ENCODE assay signal across 25 mouse cellular contexts in genomic region chr7:70870841-70871534, GRCm38 (mm10).
DNase-seq lines count a peak whose midpoint lies in the region; ATAC-seq and TF ChIP-seq lines count a peak whose summit lies in the region.
"Had no signal": no experiment of that assay in that cellular context is flagged by ENCODE, and none has a peak within 500 bp of the region (broad histone marks: within the 10 kb centered on the region; RNA-seq: fewer than 3 reads in every experiment).

No protein-coding gene starts in this region.

- no peak overlapping the region for H3K9ac ChIP-seq in heart, embryonic 12.5 days
- H3K9ac ChIP-seq: embryonic facial prominence, embryonic 15.5 days; hindbrain, embryonic 12.5 days; liver, embryonic 13.5 days; neural tube, embryonic 12.5 days; stomach, embryonic 15.5 days had no signal

- peak; percentile 14 to 21 for DNase-seq in cerebellum, adult 2 months
- no peak for DNase-seq in cerebellum, adult 18-20 months
- no peak for DNase-seq in heart, postnatal 4 days
- DNase-seq in kidney, adult 2 months: peak; percentile 65
- no peak for DNase-seq in kidney, adult 18-20 months
- peak; percentile 9 for DNase-seq in retina, embryonic 14.5 days (ENCODE audit: low spot score)
- DNase-seq in retina, postnatal 1 day: no peak
- DNase-seq: adrenal gland, postnatal 10 days; embryo, embryonic 11 days; gastrocnemius, adult 2 months; liver, embryonic 13.5 days; lung, adult 2 months; midbrain, embryonic 14.5 days; right cerebral cortex, adult 18-20 months; thymus, adult 2 months; thymus, postnatal 4 days had no signal

- no peaks in the 10 kb centered on the region for H3K36me3 ChIP-seq in heart, embryonic 12.5 days
- no peaks in the 10 kb centered on the region for H3K36me3 ChIP-seq in kidney, adult 2 months (ENCODE audit: control insufficient read depth, insufficient read depth, low read length)
- H3K36me3 ChIP-seq: embryonic facial prominence, embryonic 15.5 days; hindbrain, embryonic 12.5 days; liver, embryonic 13.5 days; neural tube, embryonic 12.5 days; stomach, embryonic 15.5 days had no signal

- 50% methylated on average over 10 of the region's 10 CpGs for WGBS in cerebellum, adult 2 months
- 37% methylated on average over 10 of the region's 10 CpGs for WGBS in heart, embryonic 12.5 days
- 61% methylated on average over 10 of the region's 10 CpGs for WGBS in kidney, adult 2 months

- no peaks in the 10 kb centered on the region for H3K9me3 ChIP-seq in heart, embryonic 12.5 days (replicated peaks)
- H3K9me3 ChIP-seq: embryonic facial prominence, embryonic 15.5 days; hindbrain, embryonic 12.5 days; liver, embryonic 13.5 days; neural tube, embryonic 12.5 days; stomach, embryonic 15.5 days had no signal

- H3K27me3 ChIP-seq in cerebellum, adult 2 months (ENCODE audit: control insufficient read depth, insufficient read depth, low read length): no peaks in the 10 kb centered on the region
- 0 out of 2 replicates have a peak, but pooled peaks cover 17% of the 10 kb centered on the region for H3K27me3 ChIP-seq in heart, embryonic 12.5 days (replicated peaks)
- no peaks in the 10 kb centered on the region for H3K27me3 ChIP-seq in kidney, adult 2 months (replicated peaks; ENCODE audit: control insufficient read depth, insufficient read depth, low read length)
- H3K27me3 ChIP-seq: embryonic facial prominence, embryonic 15.5 days; hindbrain, embryonic 12.5 days; liver, embryonic 13.5 days; megakaryocyte, embryonic 14.5 days; neural tube, embryonic 12.5 days; stomach, embryonic 15.5 days had no signal

- TF ChIP-seq CTCF in cerebellum, adult 2 months (IDR thresholded peaks at IDR 0.05; ENCODE audit: borderline replicate concordance, insufficient read depth, low read depth, low read length): no peak
- no peak for TF ChIP-seq CTCF in kidney, adult 2 months (conservative IDR thresholded peaks at IDR 0.05; ENCODE audit: insufficient read depth, insufficient read length, low read depth, low read length)

- H3K4me1 ChIP-seq in cerebellum, adult 2 months (ENCODE audit: control insufficient read depth, insufficient read depth, low read length): peaks cover 20% of the 10 kb centered on the region; the same call in 1 of the 2 replicates
- peaks cover 14% of the 10 kb centered on the region for H3K4me1 ChIP-seq in heart, embryonic 12.5 days (replicated peaks)
- peaks cover 26% of the 10 kb centered on the region; the same call in 1 of the 2 replicates for H3K4me1 ChIP-seq in kidney, adult 2 months (ENCODE audit: control insufficient read depth, insufficient read depth, low read length)
- H3K4me1 ChIP-seq: embryonic facial prominence, embryonic 15.5 days; hindbrain, embryonic 12.5 days; liver, embryonic 13.5 days; megakaryocyte, embryonic 14.5 days; neural tube, embryonic 12.5 days; stomach, embryonic 15.5 days had no signal

- H3K27ac ChIP-seq in cerebellum, adult 2 months (ENCODE audit: insufficient read depth, low read length): no peak overlapping the region
- H3K27ac ChIP-seq in heart, embryonic 12.5 days (ENCODE audit: poor library complexity, severe bottlenecking): no peak overlapping the region
- peak overlapping the region; percentile 93 for H3K27ac ChIP-seq in kidney, adult 2 months (ENCODE audit: insufficient read depth, low read depth, low read length)
- H3K27ac ChIP-seq: embryonic facial prominence, embryonic 15.5 days; gastrocnemius, adult 2 months; hindbrain, embryonic 12.5 days; left cerebral cortex, adult 2 months; liver, embryonic 13.5 days; neural tube, embryonic 12.5 days; stomach, embryonic 15.5 days had no signal

- H3K4me3 ChIP-seq in cerebellum, adult 2 months (replicated peaks; ENCODE audit: insufficient read depth, low read depth, low read length): no peak overlapping the region
- no peak overlapping the region for H3K4me3 ChIP-seq in heart, embryonic 12.5 days
- peak overlapping the region; percentile 65 for H3K4me3 ChIP-seq in kidney, adult 2 months (ENCODE audit: insufficient read depth, low read depth, low read length)
- H3K4me3 ChIP-seq: embryonic facial prominence, embryonic 15.5 days; gastrocnemius, adult 2 months; hindbrain, embryonic 12.5 days; left cerebral cortex, adult 2 months; liver, embryonic 13.5 days; megakaryocyte, embryonic 14.5 days; neural tube, embryonic 12.5 days; stomach, embryonic 15.5 days had no signal

- TF ChIP-seq POLR2A in cerebellum, adult 2 months (IDR thresholded peaks at IDR 0.05; ENCODE audit: borderline replicate concordance, insufficient read depth, low read length): no peak
- TF ChIP-seq POLR2A in kidney, adult 2 months (IDR thresholded peaks at IDR 0.05; ENCODE audit: low read depth, low read length): no peak

- peak; percentile 68 for ATAC-seq in heart, embryonic 12.5 days (ENCODE audit: insufficient number of reproducible peaks, low FRiP score)
- ATAC-seq: forebrain, embryonic 14.5 days; intestine, postnatal 0 days had no signal

- peak overlapping the region; percentile 11 for H3K4me2 ChIP-seq in heart, embryonic 12.5 days
- H3K4me2 ChIP-seq: embryonic facial prominence, embryonic 15.5 days; hindbrain, embryonic 12.5 days; liver, embryonic 13.5 days; neural tube, embryonic 12.5 days; stomach, embryonic 15.5 days had no signal

Comparison
In these comparisons a context has a peak if more than half of its experiments do, and no peak if none do; other contexts are left out.
1. DNase-seq: peak in cerebellum, adult 2 months (2 of 2), kidney, adult 2 months (single experiment) and retina, embryonic 14.5 days (single experiment); none in cerebellum, adult 18-20 months (0 of 2), heart, postnatal 4 days (single experiment), kidney, adult 18-20 months (single experiment) and retina, postnatal 1 day (single experiment).